Mouse (Mus musculus): ENCODE results near the gene Pik3cd. TPM values are rescaled to one million over a fixed set of nuclear protein-coding genes. Genes with fewer than 3 reads are reported as not detected.
A peak's percentile ranks its signal among the peaks of the same experiment; 100 is the strongest.

Pik3cd gene
- polyA plus RNA-seq, 1 experiment, result 11.7 TPM

DNA sequence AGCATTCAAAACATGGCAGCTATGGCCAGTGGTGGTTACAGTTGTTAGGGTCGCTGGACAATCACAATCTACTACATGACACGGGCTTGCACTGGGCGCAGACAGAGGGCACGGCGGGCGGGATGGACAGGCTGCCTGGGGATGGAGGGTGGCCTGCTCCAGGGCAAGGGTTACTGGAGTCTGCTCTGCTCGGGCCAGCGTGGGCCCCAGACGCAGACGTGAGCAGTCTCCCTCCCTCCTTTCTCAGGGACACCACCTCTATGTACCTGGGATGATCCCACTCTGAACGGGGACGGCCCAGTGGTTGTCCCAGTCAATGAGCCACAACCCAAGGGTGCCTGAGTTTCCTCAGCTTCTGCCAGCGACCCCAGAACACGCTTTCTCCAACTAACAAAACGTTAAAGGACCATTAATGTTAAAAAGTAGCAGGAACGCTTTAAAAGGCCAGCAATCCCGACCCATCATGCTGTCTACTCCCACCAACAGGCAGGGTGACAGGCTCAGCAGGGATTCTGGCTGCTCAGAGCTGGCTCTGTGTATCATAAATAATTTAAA is 22.6 kb upstream of the Pik3cd start:
- Histone ChIP-seq H3K27me3 (ENCODE audit: control insufficient read depth, insufficient read depth, low read length) (no peaks in the 10 kb centered on the region), H3K36me3 (ENCODE audit: control insufficient read depth, insufficient read depth, low read length) (peaks cover 27% of the 10 kb centered on the region), H3K27ac (ENCODE audit: insufficient read depth, low read depth, low read length) (no peak overlapping the region), H3K4me1 (ENCODE audit: control insufficient read depth, insufficient read depth, insufficient read length, low read length) (no peaks in the 10 kb centered on the region), H3K4me3 (ENCODE audit: low read depth, low read length) (no peak overlapping the region)
- no peak for TF ChIP-seq POLR2A (IDR thresholded peaks at IDR 0.05; ENCODE audit: low read depth, low read length)
- TF ChIP-seq CTCF (IDR thresholded peaks at IDR 0.05; ENCODE audit: extremely low read depth, insufficient read length, insufficient replicate concordance, low read depth, low read length), result no peak
- 92% methylated on average over 17 of the region's 17 CpGs for WGBS

DNA sequence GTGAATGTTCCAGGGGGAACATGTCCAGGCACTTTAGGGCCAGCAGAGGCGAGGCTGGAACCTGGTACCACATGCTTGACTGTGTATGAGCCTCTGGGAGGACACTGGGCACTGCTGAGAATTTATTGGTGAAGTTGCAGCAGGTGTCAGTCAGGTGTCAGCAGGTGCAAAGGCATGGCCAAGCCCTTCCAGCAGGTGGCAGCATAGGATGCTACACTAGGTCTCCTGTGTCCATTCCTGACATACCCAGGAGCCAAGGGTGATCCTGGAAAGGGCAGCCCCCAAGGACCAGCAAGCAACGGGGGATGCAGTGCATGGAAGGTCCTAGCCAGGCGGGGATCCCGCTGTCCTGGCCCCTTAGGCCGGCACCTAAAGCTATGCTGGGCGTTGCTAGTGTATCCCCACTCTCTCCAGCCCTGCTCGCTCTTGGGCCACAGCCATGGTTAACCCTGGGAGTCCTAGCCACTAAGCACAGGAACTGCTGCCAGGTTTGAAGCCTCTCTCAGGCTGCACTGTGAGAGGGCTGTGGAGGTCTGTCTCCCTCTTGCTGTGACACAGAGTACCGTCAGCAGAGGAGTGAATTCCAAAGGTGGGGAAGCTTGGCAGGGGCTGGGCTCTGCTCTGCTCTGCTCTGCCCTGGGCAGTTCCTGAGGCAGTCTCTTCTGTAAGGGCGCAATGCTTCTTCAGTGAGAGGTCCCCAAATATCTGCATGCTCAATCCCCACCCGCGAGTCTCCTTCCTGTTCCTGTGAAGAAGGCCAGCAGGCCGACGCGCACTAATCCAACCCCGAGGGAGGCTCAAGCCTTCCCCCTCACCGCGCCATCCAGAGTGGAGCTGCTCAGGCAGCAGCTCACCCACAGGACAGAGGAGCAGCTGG is 21.7 kb upstream of the Pik3cd start:
- 76% methylated on average over 17 of the region's 17 CpGs for WGBS

DNA sequence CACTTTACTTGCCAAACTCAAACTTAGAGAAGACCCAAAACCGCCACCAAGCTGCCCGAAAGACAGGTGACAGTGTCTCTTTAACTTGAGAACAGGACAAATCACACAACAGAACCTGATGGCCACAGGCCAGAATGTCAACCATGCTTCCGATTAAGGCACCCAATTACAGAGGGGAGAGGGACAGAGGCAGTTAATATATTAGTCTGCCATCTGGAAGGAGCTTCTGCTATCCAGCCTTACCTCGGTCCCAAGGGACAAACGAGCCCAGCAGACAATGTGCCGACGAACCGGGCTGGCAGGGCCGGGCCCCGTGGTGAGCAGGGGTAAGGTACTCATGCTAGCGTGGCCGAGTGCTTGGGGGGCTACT is 20.6 kb upstream of the Pik3cd start:
- Histone ChIP-seq H3K4me3 (ENCODE audit: low read depth, low read length) (no peak overlapping the region), H3K27ac (ENCODE audit: insufficient read depth, low read depth, low read length) (no peak overlapping the region), H3K27me3 (ENCODE audit: control insufficient read depth, insufficient read depth, low read length) (no peaks in the 10 kb centered on the region), H3K36me3 (ENCODE audit: control insufficient read depth, insufficient read depth, low read length) (peaks cover 30% of the 10 kb centered on the region), H3K4me1 (ENCODE audit: control insufficient read depth, insufficient read depth, insufficient read length, low read length) (no peaks in the 10 kb centered on the region)
- TF ChIP-seq POLR2A (IDR thresholded peaks at IDR 0.05; ENCODE audit: low read depth, low read length), result no peak
- TF ChIP-seq CTCF (IDR thresholded peaks at IDR 0.05; ENCODE audit: extremely low read depth, insufficient read length, insufficient replicate concordance, low read depth, low read length), result no peak
- WGBS, result 93% methylated on average over 12 of the region's 12 CpGs

More for the DNA sequence above, 21.7 kb upstream of the Pik3cd start:
- Histone ChIP-seq H3K4me1 (ENCODE audit: control insufficient read depth, insufficient read depth, insufficient read length, low read length) (no peaks in the 10 kb centered on the region), H3K36me3 (ENCODE audit: control insufficient read depth, insufficient read depth, low read length) (peaks cover 24% of the 10 kb centered on the region), H3K27ac (ENCODE audit: insufficient read depth, low read depth, low read length) (no peak overlapping the region), H3K27me3 (ENCODE audit: control insufficient read depth, insufficient read depth, low read length) (no peaks in the 10 kb centered on the region), H3K4me3 (ENCODE audit: low read depth, low read length) (no peak overlapping the region)
- TF ChIP-seq CTCF (IDR thresholded peaks at IDR 0.05; ENCODE audit: extremely low read depth, insufficient read length, insufficient replicate concordance, low read depth, low read length), result peak; percentile 72; the same call in 1 of the 2 replicates
- TF ChIP-seq POLR2A (IDR thresholded peaks at IDR 0.05; ENCODE audit: low read depth, low read length), result no peak

DNA sequence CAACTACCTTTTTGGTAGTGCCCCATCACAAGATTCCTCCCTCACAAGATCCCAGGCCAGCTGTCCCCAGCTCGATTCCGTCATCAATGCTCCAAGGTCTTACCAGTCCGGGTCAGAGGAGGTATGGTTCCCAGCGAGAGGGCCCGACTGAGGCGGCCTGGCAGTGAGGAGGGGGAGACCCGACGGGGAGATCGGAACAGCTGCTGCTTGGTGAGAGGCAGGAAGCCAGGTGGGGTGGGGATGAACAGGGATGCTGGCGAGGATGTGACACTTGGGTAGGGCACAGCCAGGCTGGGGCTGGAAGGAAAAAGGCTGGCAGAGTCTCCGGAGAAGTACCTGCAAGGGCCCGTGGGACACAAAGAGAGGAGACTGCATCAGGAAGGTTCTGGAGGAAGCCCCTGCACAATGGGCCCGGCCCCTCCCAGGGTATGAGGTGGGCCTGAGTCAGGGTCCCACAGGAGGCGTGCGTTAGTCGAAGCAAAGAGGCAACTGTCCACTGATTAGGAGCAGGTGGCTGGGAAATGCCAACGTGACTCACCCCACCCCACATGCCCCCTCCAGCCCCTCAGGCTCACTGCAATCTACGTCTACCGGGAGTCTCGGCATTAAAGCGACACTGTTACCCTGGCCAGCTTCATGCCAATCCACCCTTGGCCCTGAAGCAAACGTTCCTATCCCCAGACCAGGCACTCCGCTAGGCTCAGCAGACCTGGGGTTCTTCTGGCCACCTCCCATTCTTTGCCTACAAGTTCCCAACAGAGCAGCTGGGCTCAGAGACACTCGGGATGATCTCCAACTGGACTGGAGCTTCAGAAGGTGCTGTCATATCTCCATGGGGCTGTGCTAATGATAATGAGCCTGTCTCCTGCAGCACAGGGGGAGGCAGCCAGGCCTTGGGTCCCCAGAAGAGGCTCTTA is 20.0 kb upstream of the Pik3cd start:
- Histone ChIP-seq H3K27me3 (ENCODE audit: control insufficient read depth, insufficient read depth, low read length) (no peaks in the 10 kb centered on the region), H3K4me1 (ENCODE audit: control insufficient read depth, insufficient read depth, insufficient read length, low read length) (no peaks in the 10 kb centered on the region), H3K4me3 (ENCODE audit: low read depth, low read length) (no peak overlapping the region), H3K27ac (ENCODE audit: insufficient read depth, low read depth, low read length) (no peak overlapping the region), H3K36me3 (ENCODE audit: control insufficient read depth, insufficient read depth, low read length) (peaks cover 33% of the 10 kb centered on the region)
- WGBS, result 89% methylated on average over 24 of the region's 24 CpGs
- TF ChIP-seq CTCF (IDR thresholded peaks at IDR 0.05; ENCODE audit: extremely low read depth, insufficient read length, insufficient replicate concordance, low read depth, low read length), result no peak
- TF ChIP-seq POLR2A (IDR thresholded peaks at IDR 0.05; ENCODE audit: low read depth, low read length), result no peak

DNA sequence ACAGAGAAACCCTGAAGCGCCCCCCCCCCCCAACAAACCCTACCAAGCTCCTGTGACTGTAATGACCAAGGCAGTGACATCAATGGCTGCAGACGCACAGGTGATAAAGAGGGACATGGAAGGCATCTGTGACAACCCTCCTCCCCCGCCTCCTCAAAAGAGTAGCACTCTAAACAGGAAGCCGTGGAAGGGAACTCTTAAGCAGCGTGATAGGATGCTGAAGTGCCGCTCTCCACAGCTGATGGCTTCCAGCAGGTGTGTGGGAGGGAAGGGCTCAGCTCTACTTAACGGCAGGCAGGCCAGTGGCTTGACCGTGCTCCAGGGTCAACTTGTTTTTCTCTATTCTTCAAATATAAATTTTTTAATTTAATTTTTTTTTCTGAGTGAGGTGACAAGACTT is 18.8 kb upstream of the Pik3cd start:
- no peak for TF ChIP-seq POLR2A (IDR thresholded peaks at IDR 0.05; ENCODE audit: low read depth, low read length)
- TF ChIP-seq CTCF (IDR thresholded peaks at IDR 0.05; ENCODE audit: extremely low read depth, insufficient read length, insufficient replicate concordance, low read depth, low read length), result no peak
- Histone ChIP-seq H3K36me3 (ENCODE audit: control insufficient read depth, insufficient read depth, low read length) (peaks cover 31% of the 10 kb centered on the region), H3K27ac (ENCODE audit: insufficient read depth, low read depth, low read length) (no peak overlapping the region), H3K27me3 (ENCODE audit: control insufficient read depth, insufficient read depth, low read length) (no peaks in the 10 kb centered on the region), H3K4me3 (ENCODE audit: low read depth, low read length) (no peak overlapping the region), H3K4me1 (ENCODE audit: control insufficient read depth, insufficient read depth, insufficient read length, low read length) (no peaks in the 10 kb centered on the region)
- WGBS, result 92% methylated on average over 8 of the region's 8 CpGs

DNA sequence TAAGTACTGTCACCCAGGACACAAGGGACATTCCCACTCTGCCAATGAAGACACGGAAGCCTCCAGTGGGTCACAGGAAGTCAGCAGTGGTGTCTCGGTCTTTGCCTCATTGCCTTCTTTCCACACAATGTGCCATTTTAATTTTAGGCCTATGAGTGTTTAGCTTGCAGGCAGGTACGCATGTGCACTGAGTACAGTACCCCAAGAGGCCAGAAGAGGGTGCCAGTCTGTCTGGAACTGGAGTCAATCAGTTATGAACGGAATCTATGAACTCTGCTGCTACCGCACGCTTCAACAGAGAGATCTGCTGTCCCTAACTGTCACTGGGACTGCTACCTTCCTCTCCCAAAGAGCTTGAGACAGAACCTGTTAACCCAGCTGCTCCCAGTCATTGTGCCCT is 17.3 kb upstream of the Pik3cd start:
- WGBS, result 77% methylated on average over 6 of the region's 6 CpGs
- peaks cover 31% of the 10 kb centered on the region for H3K36me3 ChIP-seq (ENCODE audit: control insufficient read depth, insufficient read depth, low read length)
- H3K4me1 ChIP-seq (ENCODE audit: control insufficient read depth, insufficient read depth, insufficient read length, low read length), result no peaks in the 10 kb centered on the region
- no peak overlapping the region for H3K4me3 ChIP-seq (ENCODE audit: low read depth, low read length)
- no peak overlapping the region for H3K27ac ChIP-seq (ENCODE audit: insufficient read depth, low read depth, low read length)
- TF ChIP-seq CTCF (IDR thresholded peaks at IDR 0.05; ENCODE audit: extremely low read depth, insufficient read length, insufficient replicate concordance, low read depth, low read length) (peak; percentile 37; the same call in 1 of the 2 replicates), POLR2A (IDR thresholded peaks at IDR 0.05; ENCODE audit: low read depth, low read length) (no peak)
- no peaks in the 10 kb centered on the region for H3K27me3 ChIP-seq (ENCODE audit: control insufficient read depth, insufficient read depth, low read length)
